Mouse (Mus musculus) left cerebral cortex, postnatal 10 days (tissue): Measurements from ENCODE around the gene Atf6. TPM values are rescaled to one million over a fixed set of nuclear protein-coding genes. Genes with fewer than 3 reads are reported as not detected.

Source experiments
- DNase-seq, 2 experiments: peaks; one replicate each; pipeline ENCODE4 v3.0.0; 2021 to 2022; ENCODE audit warnings: low spot score in 2 of 2, mixed read lengths in 1 of 2; ENCODE audit errors: extremely low spot score in 1 of 2
- intact Hi-C: fragments of 180-260 bp; cut with DNase I; formaldehyde crosslinking; loops from one replicate; pipeline ENCODE4 v1.15.1; 2025
- total RNA-seq, 2 experiments: library from RNA; stranded (reverse); gene quantifications; 2 replicates each; pipeline ENCODE4 v1.2.3; 2021

The Atf6 gene
- total RNA-seq, result 10 to 100 TPM; 19.9 to 20.9 TPM

- intact Hi-C loops, result no loop called here
These were observed at the start of gene Atf6 for GRCm38 (mm10) chr1:170867691-170868105. TSS of gene Atf6 (minus strand) at chr1:170867771.

GRCm38 (mm10) chr1:170915657-170916056 lies 48.1 kb upstream of the Atf6 start:
- no peak for DNase-seq
- intact Hi-C loops, result loop anchor here (5.0 kb wide), 1 partner anchor 47 kb away; no protein-coding TSS in a partner anchor

More at GRCm38 (mm10) chr1:170867691-170868105, at the start of gene Atf6:
- DNase-seq, result peak; percentile 94 to 96

GRCm38 (mm10) chr1:170912891-170913615 lies 45.5 kb upstream of the Atf6 start, which contains the start of gene Fcrlb:
TSS of gene Fcrlb (minus strand) at chr1:170912941.
- intact Hi-C loops, result no loop called here
- DNase-seq, result no peak

GRCm38 (mm10) chr1:170911907-170912660 lies 44.5 kb upstream of the Atf6 start:
- no peak for DNase-seq
- intact Hi-C loops, result no loop called here

GRCm38 (mm10) chr1:170908341-170908740 lies 40.8 kb upstream of the Atf6 start:
- peak in 1 of 2 experiments; percentile 20 for DNase-seq

GRCm38 (mm10) chr1:170907456-170908191 lies 40.1 kb upstream of the Atf6 start:
- DNase-seq, result peak in 1 of 2 experiments; percentile 51
- intact Hi-C loops, result no loop called here

More at GRCm38 (mm10) chr1:170908341-170908740, 40.8 kb upstream of the Atf6 start:
- intact Hi-C loops, result no loop called here

GRCm38 (mm10) chr1:170907111-170907455 lies 39.5 kb upstream of the Atf6 start:
- DNase-seq, result no peak
- intact Hi-C loops, result no loop called here

- intact Hi-C loops, result no loop called here
- no peak for DNase-seq
These were observed 35.9 kb upstream of the Atf6 start for GRCm38 (mm10) chr1:170903485-170903884.

GRCm38 (mm10) chr1:170901536-170902238 lies 34.1 kb upstream of the Atf6 start:
- peak; percentile 77 to 85 for DNase-seq

GRCm38 (mm10) chr1:170900799-170901467 lies 33.4 kb upstream of the Atf6 start:
- peak in 1 of 2 experiments; percentile 67 for DNase-seq
- intact Hi-C loops, result loop anchor here (2.0 kb wide), 1 partner anchor 92 kb away; no protein-coding TSS in a partner anchor

More at GRCm38 (mm10) chr1:170901536-170902238, 34.1 kb upstream of the Atf6 start:
- intact Hi-C loops, result loop anchor here (2.0 kb wide), 1 partner anchor 91 kb away; no protein-coding TSS in a partner anchor

GRCm38 (mm10) chr1:170898413-170899075 lies 31.0 kb upstream of the Atf6 start:
- intact Hi-C loops, result loop anchor here (5.0 to 10.0 kb wide), 2 partner anchors 214 to 356 kb away; partner anchors contain the start of genes Adamts4, Cfap126 and Ndufs2
- DNase-seq, result no peak

- DNase-seq, result no peak
- intact Hi-C loops, result loop anchor here (5.0 to 10.0 kb wide), 2 partner anchors 216 to 358 kb away; partner anchors contain the start of genes Adamts4, Cfap126 and Ndufs2
These were observed 29.2 kb upstream of the Atf6 start for GRCm38 (mm10) chr1:170896651-170897281.

- intact Hi-C loops, result loop anchor here (5.0 to 10.0 kb wide), 2 partner anchors 217 to 360 kb away; partner anchors contain the start of genes Adamts4, Cfap126 and Ndufs2
- peak in 1 of 2 experiments; percentile 55 for DNase-seq
These were observed 27.3 kb upstream of the Atf6 start for GRCm38 (mm10) chr1:170894603-170895602.

- intact Hi-C loops, result loop anchor here (10.0 kb wide), 1 partner anchor 363 kb away; the partner anchor contains the start of genes Adamts4 and Ndufs2
- no peak for DNase-seq
These were observed 24.7 kb upstream of the Atf6 start for GRCm38 (mm10) chr1:170892279-170892678.

- intact Hi-C loops, result loop anchor here (10.0 kb wide), 1 partner anchor 363 kb away; the partner anchor contains the start of genes Adamts4 and Ndufs2
- DNase-seq, result no peak
These were observed 24.1 kb upstream of the Atf6 start for GRCm38 (mm10) chr1:170891646-170892045.
